Mouse (Mus musculus) NIH3T3 (cell line): Measurements from ENCODE around the gene Arsg.

ENCODE experiments used
- DNase-seq: peaks from one replicate; pipeline ENCODE4 v3.0.0-alpha.2; 2012; ENCODE audit warnings: low read depth

The Arsg gene

GRCm38 (mm10) chr11:109586424-109586823 is 113.2 kb downstream of the Arsg start:
- DNase-seq, result no peak

GRCm38 (mm10) chr11:109587019-109587418 is 113.8 kb downstream of the Arsg start:
- no peak for DNase-seq

- DNase-seq, result no peak
Measured at GRCm38 (mm10) chr11:109587638-109588374, 114.6 kb downstream of the Arsg start.

GRCm38 (mm10) chr11:109590012-109590411 is 116.8 kb downstream of the Arsg start:
- DNase-seq, result no peak

GRCm38 (mm10) chr11:109591511-109591910 is 118.3 kb downstream of the Arsg start:
- DNase-seq, result no peak

- peak; percentile 73 for DNase-seq
Measured at GRCm38 (mm10) chr11:109593200-109593981, 120.2 kb downstream of the Arsg start.

- no peak for DNase-seq
Measured at GRCm38 (mm10) chr11:109594761-109595160, 121.6 kb downstream of the Arsg start.

GRCm38 (mm10) chr11:109598778-109599570 is 125.8 kb downstream of the Arsg start:
- no peak for DNase-seq

GRCm38 (mm10) chr11:109607600-109607999 is 134.4 kb downstream of the Arsg start:
- no peak for DNase-seq

- DNase-seq, result peak; percentile 6
Measured at GRCm38 (mm10) chr11:109608976-109609625, 135.9 kb downstream of the Arsg start.

GRCm38 (mm10) chr11:109610046-109610794 is 137.0 kb downstream of the Arsg start:
- DNase-seq, result peak; percentile 53

GRCm38 (mm10) chr11:109610795-109611302 is 137.7 kb downstream of the Arsg start:
- DNase-seq, result peak; percentile 58

GRCm38 (mm10) chr11:109611303-109612149 is 138.4 kb downstream of the Arsg start, which contains the start of gene Wipi1:
TSS of gene Wipi1 (minus strand) at chr11:109611967.
- DNase-seq, result peak; percentile 99

- DNase-seq, result no peak
Measured at GRCm38 (mm10) chr11:109612871-109613529, 139.8 kb downstream of the Arsg start.

GRCm38 (mm10) chr11:109615286-109615685 is 142.1 kb downstream of the Arsg start:
- DNase-seq, result no peak

GRCm38 (mm10) chr11:109616352-109616751 is 143.2 kb downstream of the Arsg start:
- no peak for DNase-seq

GRCm38 (mm10) chr11:109616766-109617165 is 143.6 kb downstream of the Arsg start:
- no peak for DNase-seq

- peak; percentile 81 for DNase-seq
Measured at GRCm38 (mm10) chr11:109619055-109619454, 145.9 kb downstream of the Arsg start.

- DNase-seq, result no peak
Measured at GRCm38 (mm10) chr11:109620356-109620755, 147.2 kb downstream of the Arsg start.
